Comparison of ENCODE assay signal across 19 mouse cellular contexts in genomic region chr4:74110816-74111215, GRCm38 (mm10).
A peak's percentile ranks its signal among the peaks of the same experiment; 100 is the strongest.
DNase-seq lines count a peak whose midpoint lies in the region; ATAC-seq and TF ChIP-seq lines count a peak whose summit lies in the region.
"Had no signal": no experiment of that assay in that cellular context is flagged by ENCODE, and none has a peak within 500 bp of the region (broad histone marks: within the 10 kb centered on the region; RNA-seq: fewer than 3 reads in every experiment).

No protein-coding gene starts in this region.

- peak; percentile 57; the same call in 1 of the 2 replicates for ATAC-seq in embryonic facial prominence, embryonic 14.5 days (ENCODE audit: low read depth)
- no peak for ATAC-seq in kidney, postnatal 0 days (replicated peaks; ENCODE audit: low FRiP score, low read depth)
- ATAC-seq: activated CD4-positive, CD25-positive, alpha-beta regulatory T cell, adult 4 months; CD4-positive, CD25-positive, alpha-beta regulatory T cell, adult 4 months; Patski had no signal

- H3K27ac ChIP-seq in embryonic facial prominence, embryonic 14.5 days (replicated peaks; ENCODE audit: low read depth, low read length): no peak overlapping the region
- no peak overlapping the region for H3K27ac ChIP-seq in embryonic facial prominence, embryonic 10.5 days (replicated peaks)
- no peak overlapping the region for H3K27ac ChIP-seq in kidney, postnatal 0 days

- no peak overlapping the region for H3K4me3 ChIP-seq in embryonic facial prominence, embryonic 14.5 days (ENCODE audit: low read depth, low read length)
- no peak overlapping the region for H3K4me3 ChIP-seq in embryonic facial prominence, embryonic 10.5 days
- no peak overlapping the region for H3K4me3 ChIP-seq in kidney, postnatal 0 days (replicated peaks; ENCODE audit: low read depth, low read length)

- H3K4me1 ChIP-seq in embryonic facial prominence, embryonic 14.5 days (ENCODE audit: control insufficient read depth, insufficient read depth, low read length): no peaks in the 10 kb centered on the region
- no peaks in the 10 kb centered on the region for H3K4me1 ChIP-seq in embryonic facial prominence, embryonic 10.5 days
- no peaks in the 10 kb centered on the region for H3K4me1 ChIP-seq in kidney, postnatal 0 days (replicated peaks; ENCODE audit: insufficient read depth, low read length)

- no peak overlapping the region for H3K4me2 ChIP-seq in embryonic facial prominence, embryonic 14.5 days (ENCODE audit: low read depth, low read length)
- no peak overlapping the region for H3K4me2 ChIP-seq in kidney, postnatal 0 days (ENCODE audit: low read length)

- H3K9ac ChIP-seq in embryonic facial prominence, embryonic 14.5 days (ENCODE audit: low read depth, low read length): no peak overlapping the region
- H3K9ac ChIP-seq in kidney, postnatal 0 days (ENCODE audit: low read depth, low read length): no peak overlapping the region

- WGBS in embryonic facial prominence, embryonic 14.5 days: 63% methylated on average over 3 of the region's 3 CpGs
- WGBS in embryonic facial prominence, embryonic 10.5 days: 82% methylated on average over 3 of the region's 3 CpGs
- 68% methylated on average over 3 of the region's 3 CpGs for WGBS in kidney, postnatal 0 days

- H3K9me3 ChIP-seq in embryonic facial prominence, embryonic 14.5 days (ENCODE audit: control insufficient read depth, low read length): no peaks in the 10 kb centered on the region
- no peaks in the 10 kb centered on the region for H3K9me3 ChIP-seq in embryonic facial prominence, embryonic 10.5 days
- no peaks in the 10 kb centered on the region for H3K9me3 ChIP-seq in kidney, postnatal 0 days (replicated peaks; ENCODE audit: low read length)
- H3K9me3 ChIP-seq: G1E had no signal

- peak; percentile 55 for DNase-seq in embryonic facial prominence, embryonic 14.5 days (ENCODE audit: low spot score)
- no peak for DNase-seq in embryonic facial prominence, embryonic 10.5 days (ENCODE audit: low spot score)
- DNase-seq in kidney, postnatal 0 days (ENCODE audit: low spot score): peak; percentile 8
- DNase-seq in kidney, postnatal 4 days: no peak
- DNase-seq: adrenal gland, adult 2 months; adrenal gland, adult 8-10 months; adrenal gland, postnatal 10 days; adrenal gland, postnatal 14 days; adrenal gland, postnatal 25 days; adrenal gland, postnatal 36 days; B cell, adult 2 months; cerebellum, adult 11 months; cerebellum, adult 11-12 months; cerebellum, adult 18-20 months had no signal

- H3K36me3 ChIP-seq in embryonic facial prominence, embryonic 14.5 days (ENCODE audit: control insufficient read depth, insufficient read depth, low read length): no peaks in the 10 kb centered on the region
- H3K36me3 ChIP-seq in embryonic facial prominence, embryonic 10.5 days (replicated peaks): no peaks in the 10 kb centered on the region
- H3K36me3 ChIP-seq in kidney, postnatal 0 days (ENCODE audit: insufficient read depth, low read length): no peaks in the 10 kb centered on the region
- H3K36me3 ChIP-seq: G1E had no signal

- no peak for TF ChIP-seq CTCF in kidney, postnatal 0 days (IDR thresholded peaks at IDR 0.05; ENCODE audit: low read depth)

- H3K27me3 ChIP-seq in embryonic facial prominence, embryonic 14.5 days (replicated peaks; ENCODE audit: control insufficient read depth, insufficient read depth, low read length): no peaks in the 10 kb centered on the region
- H3K27me3 ChIP-seq in embryonic facial prominence, embryonic 10.5 days (replicated peaks; ENCODE audit: low read depth, poor library complexity, severe bottlenecking): no peaks in the 10 kb centered on the region
- H3K27me3 ChIP-seq in kidney, postnatal 0 days (ENCODE audit: insufficient read depth, low read length): no peaks in the 10 kb centered on the region
- H3K27me3 ChIP-seq: CH12.LX, Patski had no signal

Comparison
In these comparisons a context has a peak if more than half of its experiments do, and no peak if none do; other contexts are left out.
1. DNase-seq: peak in embryonic facial prominence, embryonic 14.5 days (single experiment) and kidney, postnatal 0 days (single experiment); none in embryonic facial prominence, embryonic 10.5 days (single experiment) and kidney, postnatal 4 days (0 of 2).